Mouse (Mus musculus) c-Kit-positive CD71-positive TER-119-positive erythroid progenitor cells, embryonic 14.5 days (primary cell): ENCODE data around the gene Gm3336.
A peak's percentile ranks its signal among the peaks of the same experiment; 100 is the strongest.

ENCODE experiments used
- DNase-seq: peaks from one replicate; pipeline ENCODE4 v3.0.0-alpha.2; 2013; ENCODE audit warnings: low spot score

The Gm3336 gene

DNA sequence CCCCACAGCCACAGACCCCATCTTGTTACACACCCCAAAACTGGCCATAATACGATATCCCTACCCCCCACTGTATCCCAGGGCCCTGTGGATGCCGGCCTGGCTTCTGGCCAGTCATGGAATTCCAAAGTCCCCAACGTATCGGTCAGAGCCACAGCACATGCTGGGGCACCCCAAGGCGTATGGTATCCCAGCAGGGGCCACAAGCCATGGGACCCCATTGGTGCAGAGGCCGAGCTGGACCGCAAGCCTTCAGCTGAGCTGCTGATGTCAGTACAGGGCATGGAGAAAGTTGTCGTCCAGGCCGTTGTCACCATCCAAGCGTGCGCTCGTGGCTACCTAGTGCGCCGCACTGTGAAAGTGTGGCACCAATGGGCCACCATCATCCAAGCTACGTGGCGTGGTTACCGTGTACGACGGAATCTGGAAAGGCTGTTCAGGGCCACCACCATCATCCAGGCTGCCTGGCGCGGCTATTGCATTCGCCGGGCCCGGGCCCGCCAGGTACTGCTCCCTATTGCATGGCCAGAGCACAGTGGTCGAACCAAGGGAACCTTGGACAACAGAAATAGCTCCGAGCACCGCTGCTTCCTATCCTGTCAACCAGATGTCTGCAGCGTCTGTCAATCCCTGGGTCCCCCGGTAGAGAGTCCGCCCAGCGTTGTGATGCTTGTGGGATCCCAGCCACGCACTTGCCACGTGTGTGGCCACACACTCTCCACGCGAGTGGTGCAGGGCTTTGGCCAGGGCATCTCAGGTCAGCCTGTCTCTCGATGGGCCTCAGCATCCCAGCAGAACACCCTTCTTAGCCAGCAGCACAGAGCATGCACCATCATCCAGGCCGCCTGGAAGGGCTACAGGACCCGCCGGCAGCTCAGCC, 1.6 kb upstream of the Gm3336 start:
- DNase-seq = no peak

DNA sequence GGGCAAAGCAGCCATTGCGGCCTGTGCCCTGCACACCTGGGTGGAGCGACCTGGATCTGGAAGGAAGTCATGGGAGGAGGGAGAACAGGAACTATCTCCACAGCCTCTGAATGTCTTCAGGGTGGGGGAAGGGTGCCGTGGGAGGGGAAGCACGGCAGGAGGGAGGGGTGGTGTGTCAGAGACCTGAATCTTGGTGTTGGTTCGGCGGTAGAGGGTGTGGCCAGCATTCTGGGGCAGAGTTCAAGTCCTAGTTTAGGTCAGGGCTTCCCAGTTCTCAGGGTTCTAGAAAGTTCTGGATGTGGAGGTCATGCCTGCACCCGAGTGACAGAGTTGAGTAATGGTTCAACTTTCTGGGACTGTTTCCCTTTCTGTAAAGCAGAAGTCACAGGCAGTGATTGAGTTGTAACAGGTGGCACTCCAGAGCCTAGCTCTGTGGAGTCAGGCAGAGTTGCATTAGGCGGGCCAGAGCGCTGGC, 1.5 kb downstream of the Gm3336 start:
- DNase-seq = no peak

- DNase-seq = peak; percentile 76
Observed at GRCm38 (mm10) chr8:70720739-70721138, 2.4 kb downstream of the Gm3336 start.

- DNase-seq = no peak
Observed at GRCm38 (mm10) chr8:70721601-70722000, 3.3 kb downstream of the Gm3336 start.

GRCm38 (mm10) chr8:70723486-70724210, 5.3 kb downstream of the Gm3336 start, which contains the start of gene Pde4c:
Gene Pde4c (plus strand): TSS chr8:70723720.
- DNase-seq = no peak

DNA sequence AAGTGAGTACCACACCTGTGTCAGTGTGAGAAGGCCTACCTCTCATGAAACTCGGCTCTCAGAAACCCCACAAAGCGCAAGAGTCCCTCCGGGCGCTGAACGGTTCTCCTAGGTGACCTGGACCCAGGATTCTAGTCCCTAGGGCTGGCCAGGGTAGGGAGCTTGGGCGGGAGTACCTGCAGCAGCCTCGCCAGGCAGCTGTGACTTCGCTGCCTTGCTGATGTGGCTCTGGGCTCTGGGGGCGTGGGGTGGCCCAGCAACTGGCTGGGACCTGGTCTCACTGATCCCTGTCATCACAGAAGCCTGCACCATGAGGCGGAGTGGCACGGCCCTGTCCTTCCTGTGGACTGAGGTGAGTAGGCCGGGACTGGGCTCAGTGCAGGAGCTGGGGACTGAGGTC, 5.9 kb downstream of the Gm3336 start:
- no peak for DNase-seq

GRCm38 (mm10) chr8:70725792-70726447, 7.6 kb downstream of the Gm3336 start:
- DNase-seq = no peak

DNA sequence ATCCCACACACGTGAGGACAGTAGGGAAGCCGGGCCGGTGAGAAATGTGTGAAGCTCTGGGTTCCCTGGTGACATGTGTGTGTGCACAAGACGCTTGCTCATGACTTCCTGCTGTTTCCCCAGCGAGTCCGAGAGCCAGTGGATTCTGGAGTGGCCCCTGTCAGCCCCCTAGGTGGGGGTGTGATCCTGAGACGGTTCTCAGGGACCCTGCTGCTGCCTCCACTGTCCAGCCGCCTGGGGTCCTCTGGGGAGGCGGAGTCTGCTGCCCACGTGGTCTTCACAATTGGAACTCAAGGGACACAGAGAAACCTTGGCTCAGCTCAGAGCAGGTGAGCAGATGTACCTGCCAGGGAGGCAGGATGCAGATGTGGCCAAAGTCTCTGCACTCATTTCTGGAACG, 8.4 kb downstream of the Gm3336 start:
- no peak for DNase-seq

GRCm38 (mm10) chr8:70729808-70730475, 11.6 kb downstream of the Gm3336 start:
- no peak for DNase-seq

- DNase-seq = no peak
Observed at GRCm38 (mm10) chr8:70730956-70731355, 12.6 kb downstream of the Gm3336 start.

DNA sequence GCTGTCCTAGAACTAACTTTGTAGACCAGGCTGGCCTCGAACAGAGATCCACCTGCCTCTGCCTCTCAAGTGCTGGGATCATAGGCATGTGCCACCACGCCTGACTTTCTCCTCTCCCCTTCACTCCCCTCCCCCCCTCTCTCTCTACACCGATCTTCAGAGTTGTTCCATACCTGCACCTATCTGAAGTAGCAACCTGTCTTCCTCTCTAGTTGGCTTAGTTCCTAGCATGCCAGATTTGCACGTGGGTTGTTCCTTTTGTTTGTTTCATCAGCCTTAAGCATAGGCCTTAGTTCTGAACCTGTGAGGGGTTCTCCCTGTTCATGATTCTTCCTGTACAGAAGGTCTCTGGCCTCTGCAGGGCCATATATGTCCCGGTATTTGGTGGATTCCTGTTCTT, 19.4 kb downstream of the Gm3336 start:
- DNase-seq = no peak

- no peak for DNase-seq
Observed at GRCm38 (mm10) chr8:70738211-70738610, 19.9 kb downstream of the Gm3336 start.

- no peak for DNase-seq
Observed at GRCm38 (mm10) chr8:70741661-70742060, 23.3 kb downstream of the Gm3336 start.

DNA sequence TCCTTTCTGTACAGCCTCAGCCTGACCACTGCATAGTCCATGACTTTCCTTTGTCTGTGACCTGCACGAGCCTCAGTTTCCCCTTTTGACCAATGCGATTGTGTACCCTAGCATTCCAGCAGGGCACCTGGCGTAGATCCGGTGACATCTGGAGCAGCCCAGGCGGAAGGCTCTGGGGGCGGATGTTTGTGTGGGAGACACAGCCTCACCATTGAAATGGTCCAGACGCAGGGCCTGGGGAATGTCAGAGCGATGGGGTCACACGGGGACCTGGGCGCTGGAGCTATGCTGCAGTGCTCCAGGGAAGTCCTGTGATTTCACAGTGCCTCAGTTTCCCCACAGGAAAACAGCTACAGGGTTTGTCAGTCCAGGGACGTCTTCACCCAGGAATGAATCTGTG, 23.8 kb downstream of the Gm3336 start:
- no peak for DNase-seq

GRCm38 (mm10) chr8:70742981-70743655, 24.8 kb downstream of the Gm3336 start:
- no peak for DNase-seq

- DNase-seq = no peak
Observed at GRCm38 (mm10) chr8:70743656-70744590, 25.6 kb downstream of the Gm3336 start.

- no peak for DNase-seq
Observed at GRCm38 (mm10) chr8:70744806-70745205, 26.5 kb downstream of the Gm3336 start.

GRCm38 (mm10) chr8:70745691-70746220, 27.4 kb downstream of the Gm3336 start:
- DNase-seq = no peak

DNA sequence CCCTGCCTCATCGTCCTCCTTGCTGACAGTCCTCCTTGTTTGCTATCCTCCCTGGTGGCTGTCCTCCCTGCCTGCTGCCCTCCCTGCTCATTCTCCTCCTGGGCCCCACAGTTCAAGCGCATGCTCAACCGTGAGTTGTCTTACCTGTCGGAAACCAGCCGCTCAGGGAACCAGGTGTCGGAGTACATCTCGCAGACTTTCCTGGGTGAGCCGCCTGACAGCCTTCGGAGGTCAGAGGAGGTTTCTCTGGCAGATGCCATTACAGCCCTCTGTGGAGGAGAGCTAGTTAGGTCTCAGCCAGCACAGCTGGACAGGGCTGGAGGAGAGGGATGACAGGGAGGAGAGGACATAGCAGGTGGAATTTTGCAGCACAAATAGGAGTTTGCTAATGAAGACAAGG, 28.3 kb downstream of the Gm3336 start:
- no peak for DNase-seq
